13 mouse cellular contexts compared by ENCODE assay signal in the genomic region with DNA sequence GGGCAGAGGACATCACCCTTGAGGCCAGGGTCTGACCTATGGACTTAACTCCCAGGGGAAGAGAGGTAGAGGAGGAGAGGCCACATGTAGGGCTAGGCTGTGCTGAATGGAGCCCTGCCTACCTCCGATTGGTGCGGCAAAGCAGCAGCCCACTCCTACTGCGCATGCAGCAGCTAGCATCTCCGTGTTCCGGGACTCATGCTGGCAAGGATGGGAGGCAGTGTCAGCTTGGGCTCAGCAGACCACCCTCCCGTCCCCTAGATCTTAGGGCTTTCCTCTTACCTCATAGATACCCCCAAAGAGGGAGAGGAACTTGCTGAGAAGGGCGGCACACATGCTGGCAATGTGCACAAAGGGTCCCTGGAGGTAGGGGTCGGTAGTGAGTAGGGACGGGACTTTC. TPM values are rescaled to one million over a fixed set of nuclear protein-coding genes. Genes with fewer than 3 reads are reported as not detected.
"Had no signal": no experiment of that assay in that cellular context is flagged by ENCODE, and none has a peak within 500 bp of the region (broad histone marks: within the 10 kb centered on the region; RNA-seq: fewer than 3 reads in every experiment).

No protein-coding gene starts in this region.

- H3K9me3 ChIP-seq: limb, embryonic 15.5 days; midbrain, embryonic 10.5 days had no signal

- H3K27me3 ChIP-seq: limb, embryonic 15.5 days had no signal

- DNase-seq: kidney, adult 11 months; kidney, adult 9 months; kidney, postnatal 4 days; lung, embryonic 14.5 days; midbrain, embryonic 14.5 days; thymus, postnatal 4 days had no signal

- H3K9ac ChIP-seq: limb, embryonic 15.5 days; lung, embryonic 14.5 days had no signal

- H3K27ac ChIP-seq: kidney, postnatal 0 days; left cerebral cortex, adult 2 months; limb, embryonic 15.5 days; midbrain, embryonic 10.5 days; stomach, postnatal 0 days had no signal

- H3K4me3 ChIP-seq: left cerebral cortex, adult 2 months; limb, embryonic 15.5 days; midbrain, embryonic 10.5 days; myocyte had no signal

- H3K4me2 ChIP-seq: limb, embryonic 15.5 days; lung, embryonic 14.5 days had no signal

RNA-seq across cellular contexts. Expression of a gene that starts 19.1 kb away (rescaled TPM):
- total RNA-seq: neutrophil, adult 5-6 weeks had no signal

RNA-seq across cellular contexts. Expression of a gene that starts 20.7 kb away (rescaled TPM):
- total RNA-seq: neutrophil, adult 5-6 weeks had no signal

RNA-seq across cellular contexts. Expression of a gene that starts 22.1 kb away (rescaled TPM):
- total RNA-seq: neutrophil, adult 5-6 weeks had no signal
